Mouse (Mus musculus) hindbrain, embryonic 15.5 days (tissue): ENCODE data around the gene Hectd3. TPM values are rescaled to one million over a fixed set of nuclear protein-coding genes. Genes with fewer than 3 reads are reported as not detected.

Experiments used
- ATAC-seq: fragments of 200-750 bp; cut with Nextera tagmentation; 2 replicates; pipeline ENCODE4 v1.8.0; 2017; ENCODE audit warnings: low read depth, moderate number of reproducible peaks, moderate TSS enrichment; ENCODE audit not compliant: low FRiP score
- H3K27ac ChIP-seq: fragments of 300-500 bp; sonication (generic); replicated peaks from 2 replicates; pipeline ENCODE4 v1.5.1; 2015; ENCODE audit warnings: mild to moderate bottlenecking, inconsistent platforms
- H3K27me3 ChIP-seq: fragments of 300-500 bp; sonication (generic); 2 replicates; pipeline ENCODE4 v1.6.1; 2015; ENCODE audit warnings: control low read depth, inconsistent platforms
- H3K36me3 ChIP-seq: fragments of 300-500 bp; sonication (generic); 2 replicates; pipeline ENCODE4 v1.6.1; 2015; ENCODE audit warnings: control low read depth, inconsistent platforms
- H3K4me1 ChIP-seq: fragments of 300-500 bp; sonication (generic); replicated peaks from 2 replicates; pipeline ENCODE4 v1.6.1; 2015; ENCODE audit warnings: control low read depth, inconsistent platforms
- H3K4me2 ChIP-seq: fragments of 300-500 bp; sonication (generic); 2 replicates; pipeline ENCODE4 v1.6.1; 2015; ENCODE audit warnings: moderate library complexity, mild to moderate bottlenecking, inconsistent platforms
- H3K4me3 ChIP-seq: fragments of 300-500 bp; sonication (generic); 2 replicates; pipeline ENCODE4 v1.5.1; 2015; ENCODE audit warnings: mild to moderate bottlenecking, inconsistent platforms
- H3K9ac ChIP-seq: fragments of 300-500 bp; sonication (generic); 2 replicates; pipeline ENCODE4 v1.6.1; 2015; ENCODE audit warnings: inconsistent platforms
- H3K9me3 ChIP-seq: fragments of 300-500 bp; sonication (generic); 2 replicates; pipeline ENCODE4 v1.6.1; 2016; ENCODE audit warnings: control low read depth, inconsistent platforms
- WGBS: fragments of 180-500 bp; shearing (Covaris S2); methylation state at CpG from one replicate; pipeline ENCODE4 v1.1.7; 2015; 5-methylcytosine and 5-hydroxymethylcytosine counted together
- polyA plus RNA-seq: library from polyadenylated mRNA; unstranded; fragments of >200 nt; fragmentation: Nextera tagmentation; extraction: Ambion mirVana; gene quantifications from 2 replicates; pipeline ENCODE4 v1.2.1, GENCODE M21; 2015

Gene Hectd3
- polyA plus RNA-seq, 1 experiment from 2014 or later, result 30.1 TPM

- peaks cover 41% of the 10 kb centered on the region for H3K36me3 ChIP-seq
- peaks cover 16% of the 10 kb centered on the region for H3K4me1 ChIP-seq
- H3K27me3 ChIP-seq, result no peaks in the 10 kb centered on the region
- H3K4me2 ChIP-seq, result no peak overlapping the region
- H3K27ac ChIP-seq, result no peak overlapping the region
- 94% methylated on average over 17 of the region's 17 CpGs for WGBS
- no peaks in the 10 kb centered on the region for H3K9me3 ChIP-seq
- H3K9ac ChIP-seq, result no peak overlapping the region
- ATAC-seq, result no peak
- H3K4me3 ChIP-seq, result no peak overlapping the region
Measured at GRCm38 (mm10) chr4:116999513-117000154, 4.5 kb downstream of the Hectd3 start.

- H3K4me3 ChIP-seq, result no peak overlapping the region
- no peak for ATAC-seq
- H3K9ac ChIP-seq, result no peak overlapping the region
- no peaks in the 10 kb centered on the region for H3K27me3 ChIP-seq
- 91% methylated on average over 16 of the region's 16 CpGs for WGBS
- H3K4me2 ChIP-seq, result no peak overlapping the region
- no peak overlapping the region for H3K27ac ChIP-seq
- H3K9me3 ChIP-seq, result no peaks in the 10 kb centered on the region
- no peaks in the 10 kb centered on the region for H3K4me1 ChIP-seq
- H3K36me3 ChIP-seq, result peaks cover 45% of the 10 kb centered on the region
Measured at GRCm38 (mm10) chr4:117001957-117002356, 6.8 kb downstream of the Hectd3 start.

- H3K27ac ChIP-seq, result no peak overlapping the region
- H3K36me3 ChIP-seq, result peaks cover 45% of the 10 kb centered on the region
- ATAC-seq, result peak; percentile 59; the same call in 1 of the 2 replicates
- H3K4me2 ChIP-seq, result no peak overlapping the region
- H3K27me3 ChIP-seq, result no peaks in the 10 kb centered on the region
- H3K4me3 ChIP-seq, result no peak overlapping the region
- no peaks in the 10 kb centered on the region for H3K9me3 ChIP-seq
- WGBS, result 58% methylated on average over 38 of the region's 38 CpGs
- H3K9ac ChIP-seq, result no peak overlapping the region
- H3K4me1 ChIP-seq, result no peaks in the 10 kb centered on the region
Measured at GRCm38 (mm10) chr4:117002543-117003521, 7.7 kb downstream of the Hectd3 start.

DNA sequence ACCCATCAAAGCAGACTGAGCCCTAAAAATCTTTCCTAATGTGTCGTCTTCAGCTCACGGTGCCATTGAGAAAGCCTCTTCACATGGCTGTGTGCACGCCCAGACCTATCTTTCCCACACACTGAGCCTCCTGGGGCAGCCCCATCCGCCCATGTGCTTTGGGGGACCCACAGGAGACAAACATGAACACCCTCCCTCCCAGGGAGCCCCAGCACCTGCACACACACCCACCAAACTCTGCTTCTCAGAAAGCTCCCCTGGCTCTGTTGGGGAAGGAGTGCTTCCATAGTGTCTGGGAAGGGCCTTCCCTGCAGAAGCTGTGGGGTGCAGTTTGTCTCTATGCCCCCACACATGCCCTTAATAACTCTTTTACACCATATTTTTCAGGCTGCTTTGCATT lies 9.5 kb downstream of the Hectd3 start:
- no peak overlapping the region for H3K9ac ChIP-seq
- H3K4me3 ChIP-seq, result no peak overlapping the region
- H3K27ac ChIP-seq, result no peak overlapping the region
- H3K9me3 ChIP-seq, result no peaks in the 10 kb centered on the region
- 77% methylated on average over 4 of the region's 4 CpGs for WGBS
- H3K4me2 ChIP-seq, result no peak overlapping the region
- peaks cover 33% of the 10 kb centered on the region for H3K36me3 ChIP-seq
- H3K27me3 ChIP-seq, result no peaks in the 10 kb centered on the region
- ATAC-seq, result no peak
- H3K4me1 ChIP-seq, result no peaks in the 10 kb centered on the region

DNA sequence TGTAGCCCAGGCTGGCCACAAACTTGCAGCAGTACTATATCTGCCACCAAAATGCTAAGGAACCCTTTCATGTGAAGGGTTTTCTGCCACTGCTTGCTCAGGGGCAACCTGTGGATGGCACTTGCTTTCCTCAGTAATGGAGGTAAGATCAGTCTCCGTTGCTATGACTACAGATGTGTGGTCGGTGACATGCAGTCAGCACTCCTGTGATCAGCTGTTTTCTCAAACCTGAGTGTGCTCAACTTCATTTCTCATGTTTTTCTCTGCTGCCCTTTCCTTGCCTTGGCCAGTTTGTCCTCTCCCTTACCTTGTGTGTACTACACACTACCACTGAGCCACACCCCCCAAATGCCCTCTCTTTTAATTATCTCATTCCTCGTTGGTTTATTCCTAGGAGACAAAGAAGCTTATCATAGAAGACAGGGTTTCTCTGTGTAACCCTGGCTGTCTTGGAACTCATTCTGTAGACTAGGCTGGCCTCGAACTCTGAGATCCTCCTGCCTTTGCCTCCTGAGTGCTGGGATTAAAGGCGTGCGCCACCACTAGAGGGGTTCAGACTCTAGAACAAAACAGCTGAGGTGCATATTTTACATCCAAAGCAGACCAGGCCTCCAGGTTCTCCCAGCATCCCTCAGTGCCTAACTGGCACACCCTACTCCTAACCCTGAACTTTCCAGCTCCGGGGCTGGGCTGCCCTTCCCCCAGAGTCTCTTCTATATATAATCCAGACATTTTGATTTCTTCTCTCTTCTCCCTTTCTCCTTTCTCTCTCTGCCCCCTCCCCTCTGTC lies 10.7 kb downstream of the Hectd3 start:
- H3K9ac ChIP-seq, result no peak overlapping the region
- no peak for ATAC-seq
- no peaks in the 10 kb centered on the region for H3K4me1 ChIP-seq
- no peak overlapping the region for H3K27ac ChIP-seq
- no peak overlapping the region for H3K4me2 ChIP-seq
- WGBS, result 77% methylated on average over 7 of the region's 7 CpGs
- H3K9me3 ChIP-seq, result no peaks in the 10 kb centered on the region
- H3K27me3 ChIP-seq, result no peaks in the 10 kb centered on the region
- H3K4me3 ChIP-seq, result no peak overlapping the region
- peaks cover 22% of the 10 kb centered on the region for H3K36me3 ChIP-seq

DNA sequence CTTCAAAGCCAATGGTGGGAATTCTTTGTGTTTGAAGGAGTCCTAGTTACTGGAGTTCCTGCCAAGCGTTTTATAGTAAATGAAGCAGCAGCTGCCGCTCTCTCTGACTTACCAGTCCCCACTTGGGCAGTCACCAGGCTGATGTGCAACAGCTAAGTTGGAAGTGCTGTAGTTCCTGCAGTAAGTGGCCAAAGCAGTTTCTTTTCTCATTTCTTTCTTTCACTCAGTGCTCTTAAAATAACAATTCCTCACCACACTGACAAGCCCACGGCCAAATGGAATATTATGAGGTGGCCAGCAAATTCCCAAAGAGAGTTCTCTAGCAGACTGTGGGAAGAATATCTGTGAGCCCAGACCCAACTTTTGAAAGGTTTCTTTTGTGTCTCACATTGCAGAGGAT lies 11.9 kb downstream of the Hectd3 start:
- Histone ChIP-seq H3K27me3 (no peaks in the 10 kb centered on the region), H3K27ac (no peak overlapping the region), H3K36me3 (peaks cover 21% of the 10 kb centered on the region), H3K4me1 (no peaks in the 10 kb centered on the region), H3K4me2 (no peak overlapping the region), H3K9me3 (no peaks in the 10 kb centered on the region), H3K9ac (no peak overlapping the region), H3K4me3 (no peak overlapping the region)
- WGBS, result 68% methylated on average over 3 of the region's 3 CpGs
- no peak for ATAC-seq

DNA sequence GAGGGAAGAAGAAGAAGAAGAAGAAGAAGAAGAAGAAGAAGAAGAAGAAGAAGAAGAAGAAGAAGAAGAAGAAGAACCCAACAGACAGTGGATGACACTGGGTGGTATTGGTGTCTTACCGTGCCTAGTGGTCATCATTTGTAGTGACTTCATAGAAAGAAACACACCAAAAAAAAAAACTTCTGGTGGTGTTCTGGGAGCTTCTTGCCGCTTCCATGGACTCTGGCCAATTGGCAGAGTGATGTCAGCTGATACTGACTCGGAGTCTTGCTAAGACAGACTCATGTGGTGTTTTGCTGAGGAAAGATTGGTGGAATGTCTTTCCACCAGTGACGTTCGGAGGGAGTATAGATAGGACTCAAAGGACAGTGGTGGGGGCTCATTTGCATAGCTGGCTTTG lies 15.1 kb downstream of the Hectd3 start:
- Histone ChIP-seq H3K9ac (no peak overlapping the region), H3K4me3 (no peak overlapping the region), H3K36me3 (no peaks in the 10 kb centered on the region), H3K27ac (no peak overlapping the region), H3K4me1 (no peaks in the 10 kb centered on the region), H3K4me2 (no peak overlapping the region), H3K9me3 (no peaks in the 10 kb centered on the region), H3K27me3 (no peaks in the 10 kb centered on the region)
- WGBS, result 86% methylated on average over 5 of the region's 5 CpGs
- ATAC-seq, result no peak

- H3K9ac ChIP-seq, result no peak overlapping the region
- no peak overlapping the region for H3K4me3 ChIP-seq
- 84% methylated on average over 6 of the region's 6 CpGs for WGBS
- H3K27me3 ChIP-seq, result no peaks in the 10 kb centered on the region
- ATAC-seq, result no peak
- H3K36me3 ChIP-seq, result no peaks in the 10 kb centered on the region
- H3K4me2 ChIP-seq, result no peak overlapping the region
- no peaks in the 10 kb centered on the region for H3K4me1 ChIP-seq
- H3K27ac ChIP-seq, result no peak overlapping the region
- no peaks in the 10 kb centered on the region for H3K9me3 ChIP-seq
Measured at GRCm38 (mm10) chr4:117013596-117013995, 18.5 kb downstream of the Hectd3 start.

DNA sequence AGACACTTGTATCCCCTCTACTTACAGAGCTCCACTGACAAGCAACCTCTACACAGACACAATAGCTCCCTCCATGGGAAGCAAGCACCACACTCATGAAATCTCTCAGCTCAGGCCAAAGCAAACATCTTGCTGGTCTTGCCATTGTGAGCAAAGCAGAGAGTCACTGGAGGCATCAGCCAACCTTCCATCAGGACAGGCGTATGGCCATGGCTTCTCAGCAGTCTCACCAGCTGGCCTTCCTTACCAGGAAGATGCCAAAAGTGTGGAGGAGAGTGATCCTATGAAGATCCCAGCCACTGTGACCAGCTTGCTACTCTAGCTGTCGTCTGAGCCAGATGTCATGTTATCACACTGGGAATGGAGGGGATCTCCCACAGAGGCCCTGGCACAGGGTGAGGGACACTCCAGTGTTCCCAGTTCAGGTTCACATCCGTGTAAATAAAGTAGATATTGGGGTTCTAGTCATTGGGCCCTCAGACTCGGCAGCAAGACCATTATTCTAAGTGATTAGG lies 19.8 kb downstream of the Hectd3 start:
- WGBS, result 78% methylated on average over 4 of the region's 4 CpGs
- no peak overlapping the region for H3K27ac ChIP-seq
- ATAC-seq, result no peak

DNA sequence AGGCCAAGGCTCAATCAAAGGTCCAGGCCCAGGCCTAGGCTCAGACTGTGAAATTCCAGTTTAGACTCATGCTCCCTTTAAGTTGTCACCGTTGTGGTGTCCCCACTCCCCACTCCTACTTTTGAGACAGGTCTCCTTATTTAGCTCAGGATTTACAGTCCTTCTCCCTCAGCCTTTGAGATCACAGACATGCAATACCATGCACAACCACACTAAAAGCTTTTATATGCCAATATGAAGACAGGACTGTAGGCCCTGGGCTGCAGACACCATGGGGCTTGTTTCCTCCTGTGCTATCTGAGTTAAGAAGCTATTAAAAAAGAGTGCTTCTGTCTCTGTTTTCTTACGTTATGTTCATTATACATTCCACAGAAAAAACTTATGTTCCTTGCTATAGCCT lies 22.6 kb downstream of the Hectd3 start:
- WGBS, result 90% methylated on average over 2 of the region's 2 CpGs
- no peaks in the 10 kb centered on the region for H3K27me3 ChIP-seq
- H3K4me2 ChIP-seq, result no peak overlapping the region
- H3K4me1 ChIP-seq, result peaks cover 11% of the 10 kb centered on the region
- no peak overlapping the region for H3K4me3 ChIP-seq
- H3K9ac ChIP-seq, result no peak overlapping the region
- H3K9me3 ChIP-seq, result no peaks in the 10 kb centered on the region
- ATAC-seq, result no peak
- H3K27ac ChIP-seq, result no peak overlapping the region
- H3K36me3 ChIP-seq, result peaks cover 6% of the 10 kb centered on the region

More for the DNA sequence above, 19.8 kb downstream of the Hectd3 start:
- H3K4me3 ChIP-seq, result no peak overlapping the region
- no peak overlapping the region for H3K4me2 ChIP-seq
- no peaks in the 10 kb centered on the region for H3K9me3 ChIP-seq
- H3K9ac ChIP-seq, result no peak overlapping the region
- H3K36me3 ChIP-seq, result no peaks in the 10 kb centered on the region
- H3K27me3 ChIP-seq, result no peaks in the 10 kb centered on the region
- peaks cover 3% of the 10 kb centered on the region for H3K4me1 ChIP-seq

- Histone ChIP-seq H3K9me3 (no peaks in the 10 kb centered on the region), H3K4me1 (peaks cover 11% of the 10 kb centered on the region), H3K4me3 (no peak overlapping the region), H3K4me2 (no peak overlapping the region), H3K27ac (no peak overlapping the region), H3K27me3 (no peaks in the 10 kb centered on the region), H3K36me3 (peaks cover 12% of the 10 kb centered on the region), H3K9ac (no peak overlapping the region)
- ATAC-seq, result no peak
- WGBS, result 88% methylated on average over 7 of the region's 7 CpGs
Measured at GRCm38 (mm10) chr4:117018327-117018726, 23.2 kb downstream of the Hectd3 start.
